Mouse (Mus musculus) liver, adult 2 months (tissue): Measurements from ENCODE around the gene Ldah.
A peak's percentile ranks its signal among the peaks of the same experiment; 100 is the strongest.

Experiments used
- CTCF ChIP-seq: fragments of 200-500 bp; IDR thresholded peaks from 2 replicates; pipeline ENCODE4 v1.5.1; 2011; ENCODE audit warnings: low read depth, low read length, control low read depth
- POLR2A ChIP-seq: fragments of 200-500 bp; IDR thresholded peaks from 2 replicates; pipeline ENCODE4 v1.6.1; 2011; ENCODE audit warnings: low read length, control low read depth; ENCODE audit not compliant: insufficient read depth; ENCODE audit errors: extremely low read depth

GRCm38 (mm10) chr12:8306432-8306831 is 98.5 kb downstream of the Ldah start:
- TF ChIP-seq CTCF (peak; percentile 77), POLR2A (no peak)
